Mouse (Mus musculus) adrenal gland, adult 8-10 months (tissue): ENCODE results near the gene Ttll11. TPM values are rescaled to one million over a fixed set of nuclear protein-coding genes. Genes with fewer than 3 reads are reported as not detected.

Experiments
- DNase-seq: peaks from one replicate; pipeline ENCODE4 v3.0.0; 2022
- total RNA-seq, 4 experiments: library from RNA; stranded (reverse); gene quantifications; 2 replicates each; pipeline ENCODE4 v1.2.4; 2022

Ttll11 gene
- total RNA-seq, 4 experiments from 2014 or later, result 2.6 to 5.6 (median 4.0) TPM

DNA sequence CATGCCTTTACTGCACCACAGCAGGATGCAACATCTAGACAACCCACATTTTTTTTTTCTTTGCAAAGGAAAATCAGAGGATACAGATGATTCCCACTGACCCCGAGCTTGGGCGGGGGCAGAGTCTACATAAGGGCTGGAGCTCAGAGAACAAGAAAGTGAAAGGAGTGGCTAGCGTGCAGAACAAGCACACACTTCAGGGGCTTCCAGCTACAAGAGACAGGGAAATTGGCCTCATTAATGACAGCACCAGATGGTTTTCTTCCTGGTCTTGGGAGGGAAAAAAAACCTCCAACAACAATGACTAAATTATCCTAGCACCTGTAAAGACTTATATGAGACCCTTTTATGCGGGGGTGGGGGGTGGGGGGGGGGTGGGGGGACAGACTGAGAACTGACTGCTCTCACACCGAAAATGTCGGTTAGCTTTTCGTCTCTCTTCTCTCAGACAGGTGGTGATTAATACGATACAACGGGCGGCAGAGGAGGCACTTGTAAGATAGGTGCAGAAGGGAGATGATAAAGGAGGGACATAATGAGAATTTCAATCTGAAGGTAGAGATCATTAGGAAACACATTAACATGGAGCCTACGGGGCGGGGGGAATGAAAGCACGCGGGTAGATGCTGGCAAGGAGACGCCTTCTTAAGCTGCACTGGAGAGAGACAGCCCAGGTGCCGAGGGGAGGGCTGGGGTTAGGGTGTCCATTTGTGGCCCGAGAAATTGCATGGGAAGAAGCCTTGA is 128.1 kb downstream of the Ttll11 start:
- DNase-seq, result no peak

DNA sequence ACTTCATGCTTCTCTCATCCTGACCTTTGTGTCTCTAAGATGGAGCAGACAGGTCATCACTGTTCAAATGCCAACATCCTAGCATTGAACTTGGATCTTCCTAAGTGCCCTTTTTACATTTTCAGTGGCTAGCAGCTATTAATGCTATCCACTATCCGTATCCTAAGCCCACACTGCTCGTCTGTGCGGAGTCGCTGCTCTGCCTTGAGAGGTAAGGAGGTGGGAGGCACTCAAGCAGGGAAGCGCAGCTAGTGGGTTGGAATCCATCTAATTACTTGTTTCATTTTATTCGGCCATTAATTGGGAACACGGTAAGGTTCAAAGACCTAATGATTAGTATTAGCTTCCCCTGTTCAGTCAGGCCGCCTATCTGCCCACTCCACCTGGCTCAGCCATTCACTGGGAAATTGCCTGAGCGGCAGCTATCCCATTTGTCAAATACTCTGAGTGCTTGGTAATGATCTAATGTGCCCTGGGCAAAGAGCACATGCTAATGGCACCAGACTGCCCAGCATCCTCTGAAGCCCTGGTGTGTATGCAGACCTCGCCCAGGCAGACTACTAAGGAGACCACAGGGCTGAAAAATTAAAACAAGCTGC is 130.0 kb downstream of the Ttll11 start:
- no peak for DNase-seq

DNA sequence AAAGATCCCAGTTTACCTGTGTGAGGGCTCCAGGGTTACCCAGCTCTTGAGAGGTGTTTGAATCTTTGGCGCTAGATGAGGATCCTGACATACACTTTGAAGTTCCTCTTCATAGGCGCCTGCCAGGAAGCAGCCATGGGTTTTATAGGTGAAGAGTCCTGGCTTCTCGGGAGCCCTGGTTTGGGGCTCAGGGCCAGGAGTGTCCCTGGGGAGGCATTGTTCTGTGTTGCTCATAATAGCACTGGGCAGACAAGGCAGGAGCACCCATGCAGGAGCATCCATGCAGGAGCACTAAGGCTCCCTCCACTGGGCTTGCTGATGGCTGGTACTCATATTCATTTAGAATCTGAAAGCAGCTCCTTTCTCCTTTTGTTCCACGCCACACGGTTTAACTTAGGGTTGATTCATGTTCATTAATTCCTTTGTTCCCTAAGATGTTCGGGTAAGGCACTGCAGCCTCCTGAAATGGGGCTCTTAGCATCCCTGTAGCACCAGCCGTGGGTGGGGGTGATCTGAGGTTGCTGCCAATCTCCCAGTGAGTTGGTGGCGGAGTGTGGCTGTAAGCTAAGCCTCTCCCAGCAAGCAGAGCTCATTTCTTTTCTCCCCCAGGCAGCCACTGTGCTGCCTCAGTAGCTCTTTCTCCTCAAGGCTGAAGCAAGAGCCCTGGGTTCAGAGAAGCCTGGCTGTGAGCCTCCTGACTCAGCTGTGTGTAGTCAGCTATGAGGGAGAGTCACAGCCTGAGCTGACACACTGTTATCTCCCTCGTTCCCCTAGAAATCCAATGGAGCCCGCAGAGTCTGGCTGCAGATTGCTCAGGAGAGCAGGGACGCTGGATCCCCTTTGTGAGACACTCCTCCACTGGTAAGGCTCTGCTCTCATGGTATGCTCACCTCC is 133.9 kb downstream of the Ttll11 start:
- DNase-seq, result no peak

DNA sequence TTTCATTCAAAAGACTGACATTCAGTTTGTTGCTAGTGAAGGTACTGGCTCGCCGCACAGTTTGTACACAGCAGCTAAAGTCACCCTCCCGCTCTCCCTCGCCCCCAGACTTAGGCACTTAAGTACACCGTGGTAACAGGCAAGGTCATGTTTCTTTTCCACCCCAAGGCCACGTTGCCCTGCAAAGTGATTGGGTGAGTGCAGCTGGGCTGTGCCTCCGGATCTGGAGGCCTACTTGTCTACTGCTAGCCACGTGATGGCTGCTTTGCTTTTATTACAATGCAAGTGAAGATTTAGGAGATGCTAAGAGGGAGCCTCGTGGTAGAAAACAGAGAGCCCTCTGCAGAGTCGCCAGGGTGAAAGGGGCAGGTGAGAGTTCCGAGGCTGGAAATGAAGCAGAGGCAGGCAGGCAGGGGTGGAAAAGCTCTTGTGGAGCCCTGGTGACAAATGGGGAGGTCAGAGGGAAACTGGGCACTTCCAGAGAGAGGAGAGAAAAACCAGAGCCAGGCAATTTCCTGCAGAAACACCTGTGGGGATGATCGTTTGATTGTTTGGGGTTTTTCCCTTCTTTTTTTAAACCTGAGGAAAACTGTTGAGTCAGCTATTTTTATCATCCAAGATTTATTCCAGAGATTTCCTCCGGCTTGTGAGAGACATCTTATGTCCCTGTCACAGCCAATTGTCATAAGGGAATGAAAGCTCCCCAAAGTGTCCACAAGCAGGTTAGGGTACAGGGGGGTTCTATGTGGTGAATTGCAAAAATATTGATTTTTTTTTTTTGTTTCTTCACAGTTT is 135.6 kb downstream of the Ttll11 start:
- no peak for DNase-seq

DNA sequence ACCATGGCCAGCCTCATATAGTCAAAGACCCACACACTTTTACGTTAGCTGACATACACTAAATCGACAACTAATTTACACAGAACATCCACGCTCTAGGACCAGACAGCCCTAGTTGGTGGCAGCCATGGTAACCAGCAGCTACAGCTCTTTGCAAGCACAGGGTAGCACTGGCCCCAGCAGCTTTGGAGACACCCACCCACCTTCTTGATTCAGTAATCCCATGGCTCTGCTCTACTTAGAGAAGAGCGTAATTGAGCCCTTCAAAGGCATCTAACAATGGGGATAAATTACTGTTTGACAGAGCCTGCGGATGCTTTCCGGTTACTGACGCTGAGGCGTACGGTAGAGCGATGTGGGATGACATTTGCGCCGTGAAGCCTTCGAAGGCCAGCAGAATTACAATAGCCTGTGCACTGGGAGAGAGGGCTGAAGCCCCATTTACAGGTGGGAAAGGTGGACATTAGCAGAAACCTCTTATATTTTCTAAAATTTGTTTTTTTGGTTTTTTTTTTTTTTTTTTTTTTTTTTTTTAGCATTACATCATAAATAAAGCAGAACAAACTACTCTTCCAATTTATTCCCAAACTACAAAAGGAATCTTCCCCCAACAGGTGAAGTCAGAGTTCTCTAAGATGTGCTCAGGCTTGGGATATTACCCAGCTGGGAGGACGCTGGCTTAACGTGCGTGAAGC is 136.8 kb downstream of the Ttll11 start:
- DNase-seq, result no peak

DNA sequence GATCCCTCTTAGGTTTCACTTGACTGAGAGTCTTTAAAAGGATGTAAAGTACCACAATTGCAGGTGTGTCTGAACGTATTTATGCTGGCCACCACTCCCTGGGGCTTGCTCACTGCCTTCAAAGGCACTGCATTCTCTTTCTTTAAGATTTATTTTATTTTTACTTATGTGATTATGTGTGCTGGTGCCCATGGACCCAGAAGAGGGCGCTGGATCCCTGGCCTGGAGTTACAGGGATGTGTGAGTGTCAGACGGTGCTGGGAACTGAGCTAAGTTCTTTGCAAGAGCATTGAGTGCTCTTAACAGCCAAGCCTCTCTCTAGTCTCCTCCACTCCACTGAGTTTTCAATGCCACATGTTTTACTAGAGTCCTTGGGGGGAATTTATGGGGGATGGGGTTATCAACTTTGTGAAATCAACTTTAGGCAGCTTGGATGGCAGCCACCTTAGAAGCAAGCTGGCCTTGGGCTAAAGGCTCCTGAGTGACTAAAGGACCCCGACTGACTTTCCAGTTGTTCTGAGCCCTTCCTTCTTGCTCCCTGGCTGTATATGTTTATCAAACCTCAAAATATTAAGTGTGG is 137.8 kb downstream of the Ttll11 start:
- no peak for DNase-seq

DNA sequence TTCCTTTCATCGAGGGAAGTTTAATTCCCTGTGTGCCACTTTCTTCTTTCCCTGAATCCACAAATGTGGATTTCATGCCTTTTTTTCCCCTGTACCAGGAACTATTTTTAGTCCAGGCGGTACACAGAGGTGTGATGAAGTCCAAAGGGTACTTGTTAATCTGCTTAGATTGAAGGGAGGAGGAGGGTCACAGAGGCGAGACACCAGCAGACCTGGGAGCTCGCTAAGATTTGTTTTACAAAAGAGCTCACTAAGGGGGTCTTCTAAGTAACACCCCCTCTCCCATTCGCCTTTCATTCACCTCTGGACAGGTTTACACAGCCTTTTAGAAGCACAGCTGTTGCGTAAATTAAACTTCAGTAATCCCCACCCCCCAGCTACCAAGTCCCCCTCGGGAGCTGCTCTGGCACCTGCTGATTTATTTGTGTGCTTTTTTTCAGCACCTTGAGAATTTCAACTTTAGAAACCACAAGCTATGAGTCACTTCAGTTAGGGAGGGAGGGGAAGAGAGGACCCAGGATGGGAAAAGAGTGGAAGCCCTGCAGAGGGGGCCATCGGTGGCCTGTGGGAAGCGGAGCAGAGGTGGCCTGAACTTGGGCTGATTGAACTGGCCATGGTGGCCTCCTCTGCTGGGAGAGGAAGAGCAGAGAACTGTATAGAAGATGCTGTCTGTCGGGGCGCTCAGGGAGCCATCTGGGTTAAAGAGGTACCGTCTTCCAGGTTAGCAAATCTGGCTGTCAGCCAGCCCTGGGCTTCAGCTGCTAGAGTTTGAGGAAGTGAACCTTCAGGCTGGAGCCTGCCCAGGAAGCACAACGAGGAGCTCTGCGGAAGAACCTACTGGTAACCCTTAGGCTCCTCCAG is 138.5 kb downstream of the Ttll11 start:
- DNase-seq, result no peak

DNA sequence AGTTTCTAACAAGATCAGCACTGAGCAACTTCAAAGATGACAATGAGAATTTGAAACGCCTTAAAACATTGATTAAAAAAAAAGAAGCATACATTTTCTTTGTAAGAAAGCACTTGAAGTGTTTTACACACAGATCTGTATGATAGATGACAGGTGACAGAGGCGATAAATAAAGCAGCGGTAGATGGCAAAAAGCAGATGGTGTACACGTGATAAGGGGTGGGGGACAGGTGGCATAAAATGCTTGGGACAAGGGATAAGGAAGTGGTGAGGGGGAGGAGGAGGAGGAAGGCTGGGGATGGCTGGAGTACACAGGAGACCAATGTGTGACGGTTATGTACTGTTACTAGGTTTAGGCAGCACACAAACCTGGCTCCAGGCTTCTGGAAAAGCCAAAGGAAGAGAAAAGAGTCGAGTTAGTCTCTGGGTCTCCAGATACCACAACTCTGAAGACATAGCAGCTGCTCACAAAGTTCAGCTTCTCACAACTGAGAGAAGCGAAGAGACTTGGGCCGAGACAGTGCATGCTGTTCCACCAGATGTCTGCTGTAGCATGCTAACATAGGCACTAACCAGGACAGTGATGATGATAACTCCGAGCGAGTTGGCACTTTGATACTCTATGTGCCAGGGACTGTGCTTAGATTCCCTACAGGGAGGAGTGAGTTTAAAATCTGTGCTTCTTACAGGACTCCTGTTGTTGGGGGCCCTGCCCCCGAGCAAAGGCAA is 140.8 kb downstream of the Ttll11 start:
- no peak for DNase-seq

DNA sequence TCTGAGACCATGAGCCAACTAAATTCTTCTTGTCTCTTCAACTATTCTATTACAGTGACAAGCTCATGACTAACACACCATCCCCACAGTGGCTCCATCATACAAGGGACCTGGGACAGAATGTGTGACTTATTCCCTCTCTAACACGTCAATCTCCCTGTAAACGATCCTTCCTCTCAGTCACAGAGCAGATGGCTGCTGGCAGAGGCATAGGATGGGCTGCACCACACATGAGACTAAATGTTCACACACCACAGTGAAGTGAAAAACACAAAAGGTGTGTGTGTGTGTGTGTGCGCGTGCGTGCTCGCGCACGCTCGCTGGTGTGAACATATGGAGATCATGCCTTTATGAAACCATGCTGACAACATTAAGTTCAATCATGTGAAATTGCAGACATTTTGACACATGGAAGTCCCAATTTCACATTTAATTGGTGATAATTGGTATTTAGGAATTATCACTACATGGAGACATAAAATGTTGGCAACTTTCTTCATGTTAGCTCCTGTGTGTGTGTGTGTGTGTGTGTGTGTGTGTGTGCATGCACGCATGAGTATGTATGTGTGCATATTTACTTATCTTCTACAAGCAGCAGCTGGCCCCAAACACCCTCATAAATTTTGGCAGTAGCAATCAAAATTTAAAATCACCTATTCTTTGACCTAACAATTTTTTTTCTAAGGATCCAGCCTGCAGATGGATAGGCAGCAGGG is 145.4 kb downstream of the Ttll11 start:
- DNase-seq, result no peak

DNA sequence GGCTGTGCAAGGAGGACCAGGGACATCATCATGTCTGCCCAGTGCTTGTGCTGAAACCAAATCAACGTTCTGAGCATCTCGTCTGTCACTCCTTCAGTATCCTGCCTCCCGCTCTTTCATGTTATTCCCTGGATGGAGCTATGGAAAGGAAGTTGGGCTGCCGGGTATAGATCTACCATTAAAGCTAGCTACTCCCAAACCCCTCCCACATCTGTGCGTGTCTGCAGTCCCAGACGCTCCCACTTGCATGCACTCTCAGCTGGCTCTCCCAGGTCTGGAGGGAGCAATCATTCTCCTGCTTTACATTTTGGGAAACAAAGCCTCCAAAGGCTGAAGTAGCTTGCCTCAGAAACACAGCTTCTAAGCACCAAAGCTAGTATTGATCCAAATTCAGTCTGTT is 146.2 kb downstream of the Ttll11 start:
- DNase-seq, result no peak

DNA sequence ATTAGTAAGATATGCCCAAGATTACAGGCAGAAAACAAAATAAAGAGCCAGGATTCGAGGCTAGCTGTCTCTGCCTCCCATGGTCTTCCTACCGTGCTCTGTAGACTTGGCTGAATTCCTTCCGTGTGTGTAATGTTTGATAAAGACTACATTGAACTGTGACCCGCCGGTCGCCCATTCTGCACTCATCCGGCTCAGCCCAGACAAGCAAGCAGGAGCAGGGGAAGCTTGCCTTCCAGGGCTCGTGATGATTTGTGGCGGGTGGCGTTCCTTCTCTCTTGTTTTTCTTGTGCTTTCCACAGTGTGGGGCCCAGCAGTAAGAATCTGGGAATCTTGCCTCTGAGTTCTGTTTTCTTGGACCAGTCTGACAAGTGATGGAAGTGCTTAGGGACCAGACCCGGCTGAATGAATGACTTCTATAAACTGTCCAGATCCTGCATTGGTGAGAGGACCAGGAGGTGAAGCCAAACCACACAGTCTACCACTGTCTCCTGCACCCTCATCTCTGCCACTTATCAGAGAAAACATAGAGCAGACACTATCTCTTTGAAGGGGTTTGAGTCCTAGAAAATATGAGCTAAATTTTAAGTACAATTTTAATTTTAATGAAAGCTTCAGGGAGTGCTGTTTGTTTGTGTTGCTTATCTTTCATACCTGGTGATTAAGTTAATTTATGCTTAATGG is 146.8 kb downstream of the Ttll11 start:
- DNase-seq, result no peak

DNA sequence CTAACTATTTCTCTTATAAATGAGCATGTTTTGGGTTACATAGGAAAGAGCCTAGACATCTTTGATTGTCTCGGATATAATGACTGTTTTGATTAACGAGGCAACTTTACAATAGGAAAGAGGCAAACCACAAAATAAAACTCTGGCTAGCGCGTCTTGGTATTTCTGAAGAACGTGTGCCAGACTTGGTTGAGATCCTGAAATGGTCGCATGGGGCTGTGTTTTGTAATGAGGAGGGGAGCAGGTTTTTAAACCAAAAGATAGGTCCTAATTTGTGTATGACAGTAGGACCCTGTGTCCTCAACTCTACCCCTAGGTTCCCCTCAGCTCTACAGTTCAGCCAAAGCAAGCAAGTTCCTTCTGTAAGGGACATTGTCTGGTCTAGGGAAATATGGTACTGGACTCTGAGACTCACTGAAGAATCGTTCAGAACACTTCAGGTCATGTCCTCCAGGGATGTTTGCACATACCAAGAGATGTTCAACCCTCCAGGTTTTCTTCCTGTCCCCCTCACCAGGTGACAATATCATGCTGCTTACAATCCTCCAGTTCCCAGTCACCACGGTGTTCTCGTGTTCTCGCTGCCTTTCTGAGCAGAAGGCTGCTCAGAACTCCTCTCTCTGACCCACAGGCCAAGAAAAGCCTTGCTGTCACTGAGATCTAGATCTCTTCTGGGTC is 147.7 kb downstream of the Ttll11 start:
- DNase-seq, result no peak

DNA sequence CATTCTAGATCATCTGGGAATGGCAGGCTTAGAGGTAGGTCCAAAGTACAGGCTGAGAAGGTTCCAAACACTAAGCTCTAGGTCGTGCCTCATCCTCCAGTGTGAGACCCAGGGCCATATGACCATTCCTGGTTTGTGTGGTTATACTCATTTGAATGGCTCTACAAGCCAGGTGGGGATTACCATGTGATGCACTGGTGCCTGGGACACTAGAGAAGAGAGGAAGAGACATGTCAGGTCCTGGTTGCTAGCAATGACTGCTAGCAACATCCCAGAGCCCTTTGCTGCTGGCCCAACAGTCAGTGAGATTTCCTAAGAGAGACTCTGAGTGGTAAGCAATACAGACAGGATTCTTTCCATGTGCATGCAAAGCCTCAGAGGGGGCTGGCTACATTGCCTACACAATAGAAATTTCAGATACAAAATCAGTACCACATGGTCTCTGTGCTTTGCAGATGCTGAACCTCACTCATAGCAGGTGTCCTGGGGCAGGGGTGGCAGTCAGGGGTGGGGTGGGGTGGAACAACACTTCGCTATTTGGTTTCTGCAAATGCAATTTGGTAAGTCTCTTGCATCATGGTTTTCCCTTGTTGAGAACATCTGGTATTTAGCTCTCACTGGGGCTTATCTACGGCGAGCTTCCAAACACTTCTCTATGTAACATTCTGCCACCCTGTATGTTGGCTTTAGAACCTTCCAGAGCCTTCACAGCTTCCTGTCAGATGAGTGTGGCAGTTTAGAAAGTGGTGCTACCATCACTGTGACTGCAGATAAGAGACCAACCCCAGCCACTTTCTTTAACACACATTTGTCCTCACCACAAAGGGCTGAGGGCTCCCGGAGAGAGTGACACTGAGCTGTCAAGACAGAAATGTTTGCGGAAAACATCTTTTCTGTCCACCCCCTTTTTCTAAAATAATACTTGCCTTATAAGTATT is 148.5 kb downstream of the Ttll11 start:
- no peak for DNase-seq

DNA sequence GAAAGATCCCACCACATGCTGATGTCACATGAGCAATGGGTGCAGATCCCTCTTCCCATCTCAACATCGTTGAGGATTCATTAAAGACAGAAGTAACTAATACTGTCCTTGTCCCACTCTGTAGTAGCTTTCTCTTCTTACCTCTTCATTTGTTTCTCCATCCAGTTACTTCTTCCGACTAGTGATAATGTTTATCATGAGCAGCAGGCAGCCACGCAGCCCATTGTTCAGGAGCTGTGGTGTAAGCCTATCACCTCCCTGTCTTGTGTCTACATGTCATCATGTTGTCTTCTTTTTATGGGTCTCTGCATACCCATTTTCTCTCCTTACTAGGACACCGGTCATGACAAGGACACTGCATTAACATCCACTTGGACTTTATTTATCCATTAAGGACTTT is 150.6 kb downstream of the Ttll11 start:
- no peak for DNase-seq

DNA sequence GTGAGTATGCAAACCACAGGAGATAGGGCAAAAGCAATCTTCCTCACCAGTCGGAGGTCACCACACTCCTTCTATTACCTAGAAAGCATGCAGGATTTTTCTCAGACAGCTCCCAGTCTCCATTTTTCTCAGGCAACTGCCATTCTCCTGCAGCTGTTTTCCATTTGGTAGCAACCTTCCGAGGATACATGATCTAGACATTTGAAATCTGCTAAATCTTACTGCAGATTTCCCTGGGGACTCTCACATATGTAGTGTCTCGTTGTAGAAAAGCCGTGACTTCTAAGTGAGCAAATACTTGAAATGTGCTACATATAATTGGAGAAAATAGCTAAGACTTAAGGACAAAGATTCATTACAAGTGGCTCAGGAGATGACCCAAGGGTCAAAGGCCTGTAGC is 151.8 kb downstream of the Ttll11 start:
- DNase-seq, result no peak

DNA sequence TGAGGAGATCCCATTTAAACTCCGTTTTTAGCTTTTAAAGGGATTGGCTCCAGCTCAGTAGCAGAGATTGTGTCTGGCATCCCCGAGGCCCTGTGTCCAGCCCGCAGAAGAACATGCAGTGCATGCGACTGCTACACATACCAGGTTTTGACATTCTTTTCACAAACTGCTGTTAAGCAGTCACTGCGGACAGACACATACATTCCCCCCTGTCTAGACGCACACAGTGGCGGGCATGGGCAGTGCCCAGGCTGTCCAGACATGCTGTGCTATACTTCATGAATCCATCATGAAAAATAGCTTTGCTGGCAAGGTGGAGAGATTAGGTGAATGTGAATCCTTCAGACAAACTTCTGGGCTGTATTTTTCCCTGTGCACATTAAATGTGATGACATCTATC is 154.6 kb downstream of the Ttll11 start:
- DNase-seq, result no peak

DNA sequence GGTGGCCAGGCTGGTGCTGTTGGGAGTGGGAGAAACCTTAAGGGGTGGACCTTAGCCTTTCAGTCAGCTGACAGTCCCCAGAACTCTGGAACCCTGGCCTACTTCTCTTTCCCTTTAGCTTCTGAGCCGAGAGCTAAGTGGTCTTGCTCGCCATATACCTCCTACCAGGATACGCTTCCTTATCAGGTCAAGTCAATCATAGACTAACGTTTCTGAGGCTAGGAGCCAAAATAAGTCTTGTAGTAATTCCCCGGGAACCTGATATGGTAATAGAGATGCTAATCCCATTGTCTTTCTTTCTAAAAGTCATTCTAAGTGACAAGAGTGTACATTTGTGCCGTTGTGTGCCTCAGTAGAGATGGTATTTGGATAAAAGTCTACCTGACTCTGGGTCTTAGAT is 156.1 kb downstream of the Ttll11 start:
- DNase-seq, result no peak
